Mouse (Mus musculus) thymus, adult 2 months (tissue): ENCODE measurements at regions not wholly inside any gene's neighbourhood (a gene's known extent, or its start where the extent isn't known, plus 50 kb on each side); places are given as distances from the start of the nearest gene placed in this dataset.

Source experiments
- DNase-seq: peaks from one replicate; pipeline ENCODE4 v3.0.0; 2021
- H3K27ac ChIP-seq: fragments of 200-500 bp; 2 replicates; pipeline ENCODE4 v1.5.1; 2012; ENCODE audit warnings: low read length, control low read depth; ENCODE audit not compliant: control insufficient read depth, insufficient read depth
- H3K27me3 ChIP-seq: fragments of 200-500 bp; 2 replicates; pipeline ENCODE4 v1.6.1; 2012; ENCODE audit warnings: mild to moderate bottlenecking, low read length, moderate library complexity, mixed read lengths; ENCODE audit not compliant: control insufficient read depth, insufficient read depth
- H3K36me3 ChIP-seq: fragments of 200-500 bp; 2 replicates; pipeline ENCODE4 v1.6.1; 2012; ENCODE audit warnings: mild to moderate bottlenecking, low read length, moderate library complexity; ENCODE audit not compliant: control insufficient read depth, insufficient read depth
- H3K4me1 ChIP-seq: fragments of 200-500 bp; replicated peaks from 2 replicates; pipeline ENCODE4 v1.6.1; 2012; ENCODE audit warnings: low read length; ENCODE audit not compliant: control insufficient read depth, insufficient read depth
- H3K4me3 ChIP-seq: fragments of 200-500 bp; 2 replicates; pipeline ENCODE4 v1.5.1; 2012; ENCODE audit warnings: mild to moderate bottlenecking, low read length, control low read depth, moderate library complexity; ENCODE audit not compliant: control insufficient read depth, insufficient read depth
- CTCF ChIP-seq: fragments of 200-500 bp; IDR thresholded peaks from 2 replicates; pipeline ENCODE4 v1.5.1; 2012; ENCODE audit warnings: mild to moderate bottlenecking, control low read depth, low read length, moderate library complexity, borderline replicate concordance; ENCODE audit not compliant: control insufficient read depth, poor library complexity, insufficient read depth; ENCODE audit errors: extremely low read depth
- POLR2A ChIP-seq: fragments of 200-500 bp; IDR thresholded peaks from 2 replicates; pipeline ENCODE4 v1.6.1; 2012; ENCODE audit warnings: mild to moderate bottlenecking, low read length, control low read depth, moderate library complexity; ENCODE audit not compliant: control insufficient read depth, poor library complexity, insufficient read depth; ENCODE audit errors: extremely low read depth
- WGBS: fragments of 180-500 bp; shearing (Covaris S2); methylation state at CpG from one replicate; pipeline ENCODE4 v1.1.7; 2018; 5-methylcytosine and 5-hydroxymethylcytosine counted together

DNA sequence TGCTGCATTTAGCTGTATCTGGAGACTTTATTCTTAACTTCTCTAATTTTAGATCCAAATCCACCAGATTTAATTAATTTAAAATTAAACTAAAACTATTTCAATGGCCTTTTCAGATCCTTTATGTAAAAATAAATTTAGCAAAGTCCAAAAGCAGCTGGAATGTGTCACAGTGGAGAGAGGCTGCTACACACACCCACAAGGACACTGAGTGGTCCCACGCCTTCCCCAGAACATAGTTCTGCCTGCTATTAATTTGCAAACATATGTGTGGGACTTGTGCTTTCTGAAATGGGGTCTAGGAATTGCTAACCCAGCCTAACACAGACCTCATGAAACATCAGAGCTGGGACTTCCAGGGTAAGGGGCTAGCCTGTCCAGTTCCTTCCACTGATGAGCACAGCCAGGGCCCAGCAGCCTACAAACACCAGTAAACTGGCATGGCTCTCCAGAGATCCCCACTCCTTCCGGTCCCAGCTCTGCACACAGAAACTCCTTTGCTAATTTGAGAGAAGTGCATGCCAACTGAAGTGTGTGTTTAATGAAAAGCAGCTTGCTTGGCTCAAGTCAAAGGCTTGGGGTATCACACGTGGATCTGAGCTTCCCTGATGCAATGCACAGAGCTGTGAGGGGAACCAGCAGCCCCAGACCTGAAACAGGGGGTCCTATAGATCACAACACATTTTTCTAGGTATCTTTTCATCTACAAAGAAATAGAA is 142.8 kb downstream of the Psmg1 start:
- H3K27ac ChIP-seq: 0 out of 2 replicates have a peak overlapping the region, but pooled peaks have one; percentile 35
- no peak for DNase-seq
- TF ChIP-seq CTCF: no peak
- no peak for TF ChIP-seq POLR2A
- 91% methylated on average over 3 of the region's 3 CpGs for WGBS
- H3K4me1 ChIP-seq: peaks cover 34% of the 10 kb centered on the region
- H3K36me3 ChIP-seq: no peaks in the 10 kb centered on the region
- no peak overlapping the region for H3K4me3 ChIP-seq
- no peaks in the 10 kb centered on the region for H3K27me3 ChIP-seq

DNA sequence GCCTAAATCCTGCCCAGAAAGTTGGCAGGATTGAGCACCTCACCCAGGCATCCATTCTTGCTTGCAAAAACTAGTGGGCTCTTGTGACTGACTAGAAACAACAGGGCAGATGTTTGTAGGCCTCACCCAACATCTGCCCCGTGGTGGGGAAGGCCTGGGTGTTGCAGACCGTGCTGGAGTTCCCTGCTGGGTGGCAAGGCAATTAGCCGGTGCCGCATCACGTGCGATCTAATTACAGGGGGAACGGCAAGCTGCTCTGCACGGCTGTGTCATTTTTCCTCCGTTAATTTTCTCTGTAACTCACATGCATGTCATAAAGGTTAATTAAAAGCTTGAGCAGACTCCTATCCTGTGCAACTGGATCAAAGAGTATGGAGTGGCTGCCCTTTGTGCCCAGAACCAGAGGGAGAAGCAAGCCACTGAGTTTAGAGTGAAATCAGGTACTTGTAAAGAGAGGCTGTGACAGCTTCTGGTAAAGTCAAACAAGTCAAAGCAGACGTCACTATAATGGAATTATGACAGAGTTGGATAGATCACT is 143.5 kb downstream of the Ets2 start:
- Histone ChIP-seq H3K4me1 (peaks cover 35% of the 10 kb centered on the region), H3K27ac (no peak overlapping the region), H3K36me3 (no peaks in the 10 kb centered on the region), H3K27me3 (no peaks in the 10 kb centered on the region), H3K4me3 (no peak overlapping the region)
- WGBS: 91% methylated on average over 10 of the region's 10 CpGs
- TF ChIP-seq POLR2A (no peak), CTCF (no peak)
- DNase-seq: no peak

DNA sequence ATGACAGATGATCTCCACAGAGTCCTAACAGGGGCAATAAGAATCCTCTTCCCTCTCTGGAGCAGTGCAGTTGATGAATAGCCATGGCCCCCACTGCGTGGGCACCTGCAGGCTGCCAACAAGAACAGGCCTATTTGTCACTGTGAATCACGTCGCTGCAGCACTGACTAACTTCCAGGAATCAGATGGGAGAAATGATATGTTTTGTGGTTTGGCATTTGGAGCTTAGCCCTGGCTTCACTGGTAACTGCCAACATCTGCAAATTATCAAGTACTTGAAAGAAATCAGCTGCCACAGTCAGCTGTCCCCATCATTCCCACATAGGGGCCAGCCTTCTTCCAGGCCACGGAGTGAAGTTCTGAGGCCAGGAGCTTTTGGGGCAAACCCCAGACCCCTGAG is 142.8 kb downstream of the Ets2 start:
- TF ChIP-seq POLR2A (no peak), CTCF (no peak)
- Histone ChIP-seq H3K27me3 (no peaks in the 10 kb centered on the region), H3K36me3 (no peaks in the 10 kb centered on the region), H3K4me3 (no peak overlapping the region), H3K4me1 (peaks cover 36% of the 10 kb centered on the region), H3K27ac (no peak overlapping the region)
- no peak for DNase-seq
- 28% methylated on average over 4 of the region's 4 CpGs for WGBS

DNA sequence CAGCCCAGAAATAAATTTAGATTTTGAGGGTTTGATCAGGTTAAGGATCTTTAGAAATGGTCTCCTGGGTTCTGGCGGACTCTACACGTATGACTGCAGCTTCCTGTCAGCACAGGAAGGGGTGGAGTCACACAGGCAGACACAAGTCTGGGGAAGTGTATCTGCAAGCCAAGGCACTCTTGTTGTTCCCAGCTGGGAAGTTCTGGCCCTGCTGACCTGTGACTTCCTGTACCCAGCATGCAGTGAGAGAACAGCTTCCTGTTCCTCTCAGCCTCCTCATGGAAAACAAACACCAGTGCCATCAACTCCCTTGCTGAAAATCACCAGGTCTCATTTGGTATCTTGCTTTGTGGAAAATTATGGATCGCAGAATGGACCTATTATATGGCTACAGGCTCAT is 140.9 kb downstream of the Ets2 start:
- DNase-seq: no peak
- Histone ChIP-seq H3K36me3 (no peaks in the 10 kb centered on the region), H3K27me3 (no peaks in the 10 kb centered on the region), H3K4me3 (no peak overlapping the region), H3K4me1 (peaks cover 35% of the 10 kb centered on the region), H3K27ac (no peak overlapping the region)
- TF ChIP-seq POLR2A (no peak), CTCF (no peak)
- WGBS: 97% methylated on average over 3 of the region's 3 CpGs

DNA sequence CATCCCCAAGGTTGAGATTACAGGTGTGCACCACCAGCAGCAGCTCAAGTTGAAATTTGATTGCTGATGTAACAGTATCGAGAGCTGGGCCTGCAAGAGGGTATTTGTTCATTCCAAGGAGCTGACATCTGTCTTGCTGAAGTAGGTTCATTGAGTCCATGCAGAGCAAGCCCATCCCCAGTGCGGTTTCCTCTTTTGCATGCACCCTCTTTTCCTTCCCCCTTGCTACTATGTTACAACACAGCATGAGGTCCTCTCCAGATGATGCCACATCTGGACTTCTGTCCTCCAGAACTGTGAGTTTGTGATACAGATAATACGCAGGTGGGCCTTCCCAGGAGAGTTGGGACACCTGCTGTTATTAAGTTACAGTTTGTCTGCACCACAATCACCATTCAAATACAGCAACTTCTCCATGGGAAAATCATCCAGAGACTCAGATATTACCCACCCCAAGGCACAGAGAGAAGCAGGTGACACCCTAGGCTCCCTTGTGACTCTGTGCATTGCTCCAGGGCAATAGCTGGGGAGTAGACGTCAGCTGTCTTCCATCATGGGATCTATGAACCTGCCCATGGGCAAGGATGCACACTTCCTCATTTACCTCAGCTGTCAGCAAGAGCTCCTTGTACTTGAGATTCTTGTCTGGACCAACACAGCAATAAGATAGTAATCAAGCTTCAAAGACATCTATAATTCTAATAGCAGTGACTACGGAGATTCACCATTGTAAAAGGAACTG is 137.8 kb downstream of the Ets2 start:
- Histone ChIP-seq H3K4me1 (peaks cover 22% of the 10 kb centered on the region), H3K36me3 (no peaks in the 10 kb centered on the region), H3K4me3 (no peak overlapping the region), H3K27me3 (no peaks in the 10 kb centered on the region), H3K27ac (peak overlapping the region; percentile 18; the same call in 1 of the 2 replicates)
- peak; percentile 48 for DNase-seq
- TF ChIP-seq CTCF (no peak), POLR2A (no peak)
- WGBS: 36% methylated on average over 5 of the region's 5 CpGs

DNA sequence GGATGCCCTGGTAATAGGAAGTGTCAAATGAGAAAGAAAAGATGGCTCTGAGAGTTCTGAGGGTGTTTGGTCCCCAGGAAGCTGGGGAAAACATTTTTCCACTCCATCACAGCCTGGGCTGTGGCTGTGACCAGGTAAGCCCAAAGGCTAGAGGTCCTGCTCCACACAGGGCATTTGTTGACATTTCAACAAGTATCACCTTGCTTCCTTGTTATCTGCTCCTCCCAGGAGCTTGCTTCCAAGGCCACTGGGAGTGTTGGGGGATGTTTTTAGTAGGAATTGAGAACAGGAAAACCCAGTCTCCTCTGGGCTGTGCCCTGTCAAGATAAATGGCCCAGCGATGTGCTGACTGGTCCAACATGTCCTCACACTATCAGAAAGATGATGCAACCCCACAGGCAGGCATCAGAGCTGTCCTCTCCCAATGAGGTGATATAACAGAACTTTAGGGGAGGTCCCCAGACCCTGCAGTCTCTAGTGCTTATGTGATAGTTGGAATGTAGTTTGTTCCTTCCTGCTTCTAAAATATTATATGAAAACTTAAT is 137.1 kb downstream of the Ets2 start:
- no peaks in the 10 kb centered on the region for H3K36me3 ChIP-seq
- H3K27ac ChIP-seq: no peak overlapping the region; the same call in 1 of the 2 replicates
- DNase-seq: no peak
- no peak overlapping the region for H3K4me3 ChIP-seq
- 40% methylated on average over 1 of the region's 1 CpGs for WGBS
- H3K4me1 ChIP-seq: peaks cover 27% of the 10 kb centered on the region
- TF ChIP-seq CTCF (no peak), POLR2A (no peak)
- H3K27me3 ChIP-seq: no peaks in the 10 kb centered on the region

DNA sequence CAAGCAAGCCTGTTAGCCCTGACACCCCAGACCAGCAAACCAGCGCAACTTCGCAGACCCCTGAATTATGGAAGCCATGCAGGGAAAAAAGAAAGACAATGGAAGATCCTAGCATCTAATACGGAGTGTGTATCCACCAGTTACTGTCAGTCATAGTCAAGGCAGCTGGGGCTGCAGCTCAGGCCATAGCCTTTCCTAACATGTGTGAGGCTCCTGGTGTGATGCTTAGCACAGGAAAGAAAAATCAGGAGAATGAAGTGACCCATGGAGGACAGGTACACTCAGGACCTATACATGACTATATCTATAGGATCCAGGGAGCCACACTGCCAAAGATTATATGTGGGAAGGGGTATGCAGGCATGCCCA is 136.6 kb downstream of the Ets2 start:
- DNase-seq: no peak
- Histone ChIP-seq H3K4me1 (peaks cover 32% of the 10 kb centered on the region), H3K4me3 (no peak overlapping the region), H3K36me3 (no peaks in the 10 kb centered on the region), H3K27ac (no peak overlapping the region), H3K27me3 (no peaks in the 10 kb centered on the region)
- WGBS: 97% methylated on average over 3 of the region's 3 CpGs
- TF ChIP-seq CTCF: no peak
- no peak for TF ChIP-seq POLR2A
